Mouse (Mus musculus) liver, embryonic 16.5 days (tissue): Measurements from ENCODE around the gene Gprc5c. TPM values are rescaled to one million over a fixed set of nuclear protein-coding genes. Genes with fewer than 3 reads are reported as not detected.

ENCODE experiments used
- ATAC-seq: fragments of 200-750 bp; cut with Nextera tagmentation; 2 replicates; pipeline ENCODE4 v1.8.0; 2017; ENCODE audit warnings: low read depth, mild to moderate bottlenecking, moderate number of reproducible peaks, moderate library complexity
- H3K27ac ChIP-seq: fragments of 300-500 bp; sonication (generic); 2 replicates; pipeline ENCODE4 v1.5.1; 2014; ENCODE audit warnings: mild to moderate bottlenecking, low read length
- H3K27me3 ChIP-seq: fragments of 300-500 bp; sonication (generic); 2 replicates; pipeline ENCODE4 v1.6.1; 2014; ENCODE audit warnings: low read depth, low read length, mixed read lengths; ENCODE audit not compliant: control insufficient read depth, insufficient read depth
- H3K36me3 ChIP-seq: fragments of 300-500 bp; sonication (generic); 2 replicates; pipeline ENCODE4 v1.6.1; 2014; ENCODE audit warnings: mild to moderate bottlenecking; ENCODE audit not compliant: control insufficient read depth, insufficient read depth
- H3K4me1 ChIP-seq: fragments of 300-500 bp; sonication (generic); 2 replicates; pipeline ENCODE4 v1.6.1; 2014; ENCODE audit warnings: low read depth, low read length, mixed read lengths; ENCODE audit not compliant: control insufficient read depth
- H3K4me2 ChIP-seq: fragments of 300-500 bp; sonication (generic); 2 replicates; pipeline ENCODE4 v1.6.1; 2014; ENCODE audit warnings: low read depth, low read length, mixed read lengths
- H3K4me3 ChIP-seq: fragments of 300-500 bp; sonication (generic); 2 replicates; pipeline ENCODE4 v1.5.1; 2014; ENCODE audit warnings: low read depth, mild to moderate bottlenecking, low read length
- H3K9ac ChIP-seq: fragments of 300-500 bp; sonication (generic); 2 replicates; pipeline ENCODE4 v1.6.1; 2014; ENCODE audit warnings: low read depth, low read length
- H3K9me3 ChIP-seq: fragments of 300-500 bp; sonication (generic); replicated peaks from 2 replicates; pipeline ENCODE4 v1.6.1; 2016; ENCODE audit warnings: low read length; ENCODE audit not compliant: control insufficient read depth
- WGBS: fragments of 180-500 bp; shearing (Covaris S2); extraction: QIAGEN DNeasy Blood & Tissue Kit; methylation state at CpG from one replicate; pipeline ENCODE4 v1.1.7; 2014; ENCODE audit not compliant: insufficient replicate concordance; 5-methylcytosine and 5-hydroxymethylcytosine counted together
- polyA plus RNA-seq: library from polyadenylated mRNA; unstranded; fragments of >200 nt; fragmentation: Nextera tagmentation; extraction: Ambion mirVana; gene quantifications from 2 replicates; pipeline ENCODE4 v1.2.1, GENCODE M21; 2015

Gene Gprc5c
- polyA plus RNA-seq, 1 experiment from 2014 or later: 20.2 TPM

- no peaks in the 10 kb centered on the region for H3K36me3 ChIP-seq
- H3K9me3 ChIP-seq: no peaks in the 10 kb centered on the region
- H3K27ac ChIP-seq: no peak overlapping the region
- peaks cover 1% of the 10 kb centered on the region for H3K27me3 ChIP-seq
- H3K9ac ChIP-seq: no peak overlapping the region
- no peak overlapping the region for H3K4me3 ChIP-seq
- no peaks in the 10 kb centered on the region; the same call in 1 of the 2 replicates for H3K4me1 ChIP-seq
- H3K4me2 ChIP-seq: no peak overlapping the region
- ATAC-seq: no peak
- 66% methylated on average over 2 of the region's 2 CpGs for WGBS
Measured at GRCm38 (mm10) chr11:114858641-114859040, 7.7 kb downstream of the Gprc5c start.

- Histone ChIP-seq H3K36me3 (no peaks in the 10 kb centered on the region), H3K27me3 (no peaks in the 10 kb centered on the region), H3K4me3 (no peak overlapping the region), H3K9me3 (no peaks in the 10 kb centered on the region), H3K9ac (no peak overlapping the region), H3K27ac (no peak overlapping the region), H3K4me1 (peaks cover 3% of the 10 kb centered on the region; the same call in 1 of the 2 replicates), H3K4me2 (no peak overlapping the region)
- 48% methylated on average over 2 of the region's 2 CpGs for WGBS
- ATAC-seq: no peak
Measured at GRCm38 (mm10) chr11:114861057-114861456, 10.1 kb downstream of the Gprc5c start.

GRCm38 (mm10) chr11:114862687-114863086, 11.7 kb downstream of the Gprc5c start:
- no peak for ATAC-seq
- H3K4me2 ChIP-seq: no peak overlapping the region
- no peaks in the 10 kb centered on the region for H3K36me3 ChIP-seq
- no peaks in the 10 kb centered on the region for H3K9me3 ChIP-seq
- no peak overlapping the region for H3K4me3 ChIP-seq
- H3K27ac ChIP-seq: no peak overlapping the region
- peaks cover 15% of the 10 kb centered on the region for H3K4me1 ChIP-seq
- no peaks in the 10 kb centered on the region for H3K27me3 ChIP-seq
- WGBS: 59% methylated on average over 3 of the region's 3 CpGs
- no peak overlapping the region for H3K9ac ChIP-seq

- no peak overlapping the region for H3K4me2 ChIP-seq
Measured at GRCm38 (mm10) chr11:114863918-114864420, 13.0 kb downstream of the Gprc5c start.

GRCm38 (mm10) chr11:114865999-114866398, 15.0 kb downstream of the Gprc5c start:
- no peaks in the 10 kb centered on the region for H3K27me3 ChIP-seq
- peaks cover 23% of the 10 kb centered on the region for H3K4me1 ChIP-seq
- no peak overlapping the region for H3K4me3 ChIP-seq
- no peak for ATAC-seq
- H3K9me3 ChIP-seq: no peaks in the 10 kb centered on the region
- 56% methylated on average over 5 of the region's 5 CpGs for WGBS
- no peak overlapping the region for H3K9ac ChIP-seq
- peak overlapping the region; percentile 52 for H3K27ac ChIP-seq
- no peak overlapping the region for H3K4me2 ChIP-seq
- no peaks in the 10 kb centered on the region for H3K36me3 ChIP-seq

More at GRCm38 (mm10) chr11:114863918-114864420, 13.0 kb downstream of the Gprc5c start:
- Histone ChIP-seq H3K4me1 (peaks cover 23% of the 10 kb centered on the region), H3K9ac (no peak overlapping the region), H3K27me3 (no peaks in the 10 kb centered on the region), H3K4me3 (no peak overlapping the region), H3K36me3 (no peaks in the 10 kb centered on the region), H3K27ac (no peak overlapping the region), H3K9me3 (no peaks in the 10 kb centered on the region)
- WGBS: 66% methylated on average over 21 of the region's 21 CpGs
- no peak for ATAC-seq

GRCm38 (mm10) chr11:114866486-114867360, 15.8 kb downstream of the Gprc5c start:
- Histone ChIP-seq H3K4me2 (0 out of 2 replicates have a peak overlapping the region, but pooled peaks have one; percentile 30), H3K9ac (no peak overlapping the region), H3K9me3 (no peaks in the 10 kb centered on the region), H3K27me3 (no peaks in the 10 kb centered on the region), H3K36me3 (no peaks in the 10 kb centered on the region), H3K4me1 (peaks cover 23% of the 10 kb centered on the region), H3K27ac (peak overlapping the region; percentile 88), H3K4me3 (no peak overlapping the region)
- WGBS: 49% methylated on average over 10 of the region's 10 CpGs
- ATAC-seq: peak; percentile 87

- peak; percentile 67 for ATAC-seq
- Histone ChIP-seq H3K27ac (peak overlapping the region; percentile 88), H3K9me3 (no peaks in the 10 kb centered on the region), H3K27me3 (no peaks in the 10 kb centered on the region), H3K9ac (no peak overlapping the region), H3K4me1 (peaks cover 23% of the 10 kb centered on the region), H3K4me3 (no peak overlapping the region), H3K36me3 (no peaks in the 10 kb centered on the region), H3K4me2 (peak overlapping the region; percentile 30; the same call in 1 of the 2 replicates)
- WGBS: 35% methylated on average over 11 of the region's 11 CpGs
Measured at GRCm38 (mm10) chr11:114867361-114868235, 16.6 kb downstream of the Gprc5c start.

GRCm38 (mm10) chr11:114868280-114868679, 17.3 kb downstream of the Gprc5c start:
- Histone ChIP-seq H3K27me3 (no peaks in the 10 kb centered on the region), H3K9me3 (no peaks in the 10 kb centered on the region), H3K4me3 (no peak overlapping the region), H3K27ac (no peak overlapping the region), H3K4me1 (peaks cover 30% of the 10 kb centered on the region), H3K4me2 (no peak overlapping the region), H3K9ac (no peak overlapping the region), H3K36me3 (no peaks in the 10 kb centered on the region)
- WGBS: 74% methylated on average over 12 of the region's 12 CpGs
- no peak for ATAC-seq
